Mouse (Mus musculus) embryo, embryonic 11 days (tissue): ENCODE results near the gene Jazf1.
A peak's percentile ranks its signal among the peaks of the same experiment; 100 is the strongest.

Experiments
- DNase-seq: peaks from one replicate; pipeline ENCODE4 v3.0.0-alpha.2; 2015

Jazf1 gene

DNA sequence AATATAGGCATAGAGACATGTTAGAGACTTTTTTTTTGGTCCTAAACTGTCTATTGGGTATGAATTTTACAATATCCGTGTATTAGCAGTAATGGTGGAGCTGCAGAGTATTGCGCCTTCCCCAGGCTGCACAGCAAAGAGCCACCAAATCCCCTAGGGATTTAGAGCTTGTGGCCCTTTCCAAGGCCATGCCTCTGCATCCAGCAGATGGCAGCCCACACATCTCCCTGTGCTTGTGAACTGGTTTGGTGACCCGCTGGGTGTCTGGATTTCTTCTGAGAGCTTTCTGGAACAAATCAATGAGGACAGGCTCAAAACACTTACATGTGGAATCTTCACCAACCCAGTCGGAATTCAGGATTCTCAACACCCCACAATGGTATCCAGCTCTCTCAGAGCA, 225.4 kb downstream of the Jazf1 start:
- DNase-seq = peak; percentile 54

DNA sequence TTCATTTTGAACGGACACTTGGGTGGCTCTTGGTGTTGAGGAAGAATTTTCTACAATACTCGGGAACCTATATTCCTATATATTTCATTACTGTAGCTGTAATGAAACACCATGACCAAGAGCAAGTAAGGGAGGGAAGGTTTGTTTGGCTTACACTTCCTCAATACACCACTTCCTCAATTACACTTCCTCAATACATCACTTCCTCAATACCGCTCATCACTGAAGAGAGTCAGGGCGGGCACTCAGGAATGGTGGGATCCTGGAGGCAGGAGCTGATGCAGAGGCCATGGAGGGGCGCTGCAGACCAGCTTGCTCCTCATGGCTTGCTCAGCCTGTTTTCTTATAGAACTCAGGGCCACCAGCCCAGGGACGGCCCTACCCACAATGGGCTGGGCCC, 225.8 kb downstream of the Jazf1 start:
- DNase-seq = no peak

- DNase-seq = no peak
Observed at GRCm38 (mm10) chr6:52841611-52842010, 226.8 kb downstream of the Jazf1 start.

GRCm38 (mm10) chr6:52840589-52841044, 227.8 kb downstream of the Jazf1 start:
- peak; percentile 51 for DNase-seq

DNA sequence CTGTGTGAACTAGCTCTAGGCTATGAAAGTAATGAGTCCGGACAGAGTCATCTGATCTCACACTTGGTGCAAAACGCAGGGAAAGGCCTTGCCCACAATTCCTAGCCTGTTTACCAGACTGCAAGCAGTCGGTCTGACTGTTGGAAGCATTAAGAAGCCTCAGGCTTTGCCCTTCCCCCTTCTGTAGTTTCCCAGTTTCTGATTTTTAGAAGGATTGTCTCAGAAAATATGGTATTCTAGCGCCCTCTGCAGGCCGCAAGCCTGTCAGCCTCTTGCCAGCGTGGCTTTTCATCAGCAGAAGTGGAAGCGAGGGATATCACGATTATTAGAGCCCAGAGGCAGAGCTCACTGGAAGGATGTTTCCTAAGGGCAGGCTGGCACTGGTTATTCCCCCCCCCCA, 229.7 kb downstream of the Jazf1 start:
- peak; percentile 93 for DNase-seq

GRCm38 (mm10) chr6:52837792-52838191, 230.6 kb downstream of the Jazf1 start:
- DNase-seq = no peak

DNA sequence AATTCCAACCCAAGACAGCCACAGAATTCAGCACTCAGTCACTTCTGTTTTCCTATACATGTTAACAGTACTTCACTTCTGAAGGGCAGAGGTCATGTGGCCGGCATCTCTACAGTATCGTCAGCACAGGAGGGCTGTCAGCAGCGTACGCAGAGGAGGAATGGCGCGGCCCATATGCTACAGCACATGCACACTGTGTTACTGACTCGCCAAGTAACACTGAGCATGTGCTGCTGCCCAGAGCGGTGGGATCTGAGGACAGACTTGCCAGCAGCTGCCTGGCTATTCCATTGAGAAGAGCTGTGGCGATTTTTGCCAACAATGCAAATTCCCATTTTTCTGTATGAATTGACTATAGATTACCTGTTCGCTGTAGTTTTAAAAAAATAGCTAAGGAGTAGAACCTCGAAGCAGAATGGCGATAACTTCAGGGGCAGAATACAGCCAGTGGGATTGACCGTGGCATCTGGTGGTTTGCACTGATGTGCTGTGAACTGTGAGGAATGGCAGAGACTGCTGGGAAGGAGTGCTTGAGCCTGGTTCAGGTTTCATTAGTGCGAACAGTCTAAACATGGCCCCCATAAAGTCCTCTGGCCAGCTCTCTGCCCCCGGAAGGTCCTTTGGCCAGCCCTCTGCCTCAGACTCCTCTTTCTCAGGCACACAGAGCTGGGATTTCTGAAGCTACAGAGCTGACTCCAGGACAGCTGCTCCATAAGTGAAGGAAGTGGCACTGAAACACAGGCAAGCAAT, 232.1 kb downstream of the Jazf1 start:
- no peak for DNase-seq

- no peak for DNase-seq
Observed at GRCm38 (mm10) chr6:52827752-52828277, 240.6 kb downstream of the Jazf1 start.

DNA sequence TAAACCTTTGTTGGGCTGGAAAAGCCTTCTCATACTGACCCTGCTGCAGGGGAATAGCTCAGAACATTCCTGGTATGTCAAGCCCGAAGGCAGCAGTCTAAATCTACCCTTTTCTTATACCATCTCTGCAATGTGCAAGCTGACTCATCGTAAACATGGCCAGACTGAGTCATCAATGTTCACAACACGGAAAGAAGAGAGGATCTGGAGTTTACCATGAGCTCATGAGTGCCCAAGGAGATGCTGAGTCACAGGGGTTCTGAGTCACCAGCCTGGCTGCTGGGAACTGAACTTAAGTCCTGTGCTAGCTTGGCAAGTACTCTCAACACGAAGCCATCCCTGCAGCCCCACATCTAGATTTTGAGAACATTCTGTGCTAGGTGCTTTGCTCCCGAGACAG, 242.9 kb downstream of the Jazf1 start:
- DNase-seq = no peak

GRCm38 (mm10) chr6:52824977-52825482, 243.4 kb downstream of the Jazf1 start:
- DNase-seq = no peak

GRCm38 (mm10) chr6:52823064-52823463, 245.4 kb downstream of the Jazf1 start:
- DNase-seq = peak; percentile 30

GRCm38 (mm10) chr6:52822625-52823024, 245.8 kb downstream of the Jazf1 start:
- DNase-seq = no peak

DNA sequence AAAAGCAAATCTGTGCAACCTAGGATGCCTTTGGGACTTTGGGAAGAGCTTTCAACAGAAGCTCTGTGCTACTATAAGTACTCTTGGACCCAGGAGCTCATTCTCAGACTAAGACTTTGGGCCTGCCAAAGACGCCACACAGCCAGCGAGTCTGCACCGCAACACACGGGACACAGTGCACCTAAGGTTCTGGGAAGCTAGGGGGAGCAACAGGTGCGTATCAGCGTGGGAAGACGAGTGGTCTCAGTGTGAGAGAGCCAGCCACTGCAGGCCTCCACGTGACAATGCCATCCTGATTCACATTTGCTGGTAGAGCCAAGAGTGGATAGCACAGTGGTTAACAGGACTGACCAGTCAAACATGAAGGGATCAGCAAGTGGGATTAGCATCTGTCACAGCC, 249.1 kb downstream of the Jazf1 start:
- DNase-seq = no peak

GRCm38 (mm10) chr6:52818041-52818440, 250.4 kb downstream of the Jazf1 start:
- DNase-seq = no peak

DNA sequence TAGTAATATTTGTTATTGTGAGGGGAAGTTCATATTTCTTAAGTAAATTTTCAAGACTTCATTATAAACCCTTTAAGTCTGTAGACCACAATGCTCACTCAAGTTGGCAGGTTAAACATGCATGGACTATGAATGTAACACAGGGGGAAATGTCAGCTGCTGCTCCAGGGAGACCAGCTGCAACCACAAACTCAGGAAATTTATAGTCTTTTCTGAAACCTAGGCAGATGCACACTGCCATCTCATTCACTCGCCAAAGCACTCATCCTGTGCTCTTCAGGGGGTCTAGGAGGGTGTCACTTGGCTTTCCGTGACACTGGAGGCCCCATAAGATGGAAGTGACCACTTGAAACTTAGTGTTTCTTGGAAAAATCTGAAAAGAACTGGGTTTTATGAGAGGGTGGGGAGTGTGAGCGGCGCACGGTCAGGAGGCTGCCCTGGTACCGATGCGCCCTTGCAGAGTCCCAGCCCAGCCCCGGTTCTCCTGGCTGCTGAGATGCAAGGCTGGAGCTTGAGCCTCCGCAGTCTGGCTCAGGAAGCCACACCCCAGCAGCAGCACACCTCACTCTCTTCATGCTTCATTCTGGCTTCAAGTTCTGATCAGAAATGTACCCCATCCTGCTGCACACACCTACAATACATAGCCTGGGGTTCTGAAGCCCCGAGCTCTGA, 251.1 kb downstream of the Jazf1 start:
- DNase-seq = no peak

DNA sequence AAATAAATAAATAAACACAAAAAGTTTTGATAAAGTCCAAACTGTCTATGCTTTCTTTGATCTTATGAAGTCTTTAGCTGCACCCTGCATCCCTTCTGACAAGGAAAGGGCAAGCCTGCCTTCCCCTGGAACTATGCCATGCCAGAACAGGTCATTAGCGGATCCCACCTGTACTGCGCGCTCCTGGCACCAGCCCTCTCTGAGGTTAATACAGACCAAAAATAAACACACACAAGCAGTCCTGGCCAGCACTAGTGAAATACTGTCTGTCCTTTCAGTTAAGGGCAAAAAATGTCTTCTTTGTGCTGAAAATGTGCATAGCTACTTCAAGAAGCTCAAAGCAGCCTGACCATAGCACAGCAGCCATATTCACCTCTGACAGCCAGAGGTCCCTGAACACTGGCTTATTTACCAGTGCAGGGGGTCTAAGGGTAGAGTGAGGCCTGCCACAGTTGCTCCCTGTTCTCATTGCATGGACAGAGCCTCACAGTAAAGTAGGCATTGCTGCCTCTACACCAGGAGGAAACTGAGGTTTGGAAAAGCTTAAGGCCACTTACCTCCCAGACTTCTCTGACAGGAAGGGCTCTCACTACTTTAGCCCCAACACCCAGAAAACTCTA, 263.1 kb downstream of the Jazf1 start:
- DNase-seq = no peak

DNA sequence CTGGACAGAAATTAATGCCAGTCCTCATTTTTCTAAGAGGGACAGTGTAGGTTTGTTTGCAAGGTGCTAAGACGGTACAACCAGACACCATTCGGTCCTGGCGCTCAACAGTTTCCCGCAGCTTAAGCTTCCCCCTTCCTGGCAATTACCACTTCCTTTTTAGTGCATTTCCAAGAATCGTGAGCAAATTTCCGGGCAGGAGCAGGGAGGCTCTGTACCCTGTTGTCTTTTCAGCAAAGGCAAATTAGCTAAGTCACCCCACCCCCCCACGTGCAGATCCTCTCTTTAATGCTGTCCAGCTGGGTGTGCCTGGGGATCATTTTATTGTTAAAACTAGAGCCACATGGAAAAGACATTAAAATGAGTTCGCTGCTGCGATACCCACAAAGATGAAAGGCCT, 266.2 kb downstream of the Jazf1 start:
- DNase-seq = peak; percentile 42

- peak; percentile 46 for DNase-seq
Observed at GRCm38 (mm10) chr6:52797252-52797800, 271.1 kb downstream of the Jazf1 start.

- DNase-seq = no peak
Observed at GRCm38 (mm10) chr6:52796691-52797090, 271.7 kb downstream of the Jazf1 start.

DNA sequence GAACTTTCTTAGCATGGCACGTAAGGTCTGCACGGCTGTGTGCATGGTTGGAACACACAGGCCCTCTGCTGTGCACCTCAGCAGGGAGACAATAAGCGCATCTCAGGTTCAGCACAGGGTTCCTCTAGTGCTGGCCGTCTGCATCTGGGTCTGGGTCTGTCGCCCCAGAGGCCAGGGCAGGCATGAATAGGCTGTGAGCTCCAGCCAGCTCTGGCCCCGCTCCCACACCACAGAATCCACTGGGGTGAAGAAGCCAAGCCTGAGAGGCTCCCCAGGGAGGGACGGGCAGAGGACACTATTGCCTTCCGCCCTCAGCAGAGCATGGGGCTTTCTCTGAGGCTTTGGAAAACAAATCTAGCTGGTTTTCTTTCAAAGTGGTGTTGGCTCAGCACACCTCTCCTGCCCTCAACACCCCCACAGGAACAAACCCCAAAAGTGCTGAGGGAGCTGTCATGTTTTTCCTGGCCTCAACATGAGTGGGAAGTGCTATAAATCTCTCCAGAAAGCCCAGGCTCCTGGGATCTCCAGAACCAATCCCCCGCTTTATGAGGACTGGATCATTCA, 272.3 kb downstream of the Jazf1 start:
- DNase-seq = no peak

DNA sequence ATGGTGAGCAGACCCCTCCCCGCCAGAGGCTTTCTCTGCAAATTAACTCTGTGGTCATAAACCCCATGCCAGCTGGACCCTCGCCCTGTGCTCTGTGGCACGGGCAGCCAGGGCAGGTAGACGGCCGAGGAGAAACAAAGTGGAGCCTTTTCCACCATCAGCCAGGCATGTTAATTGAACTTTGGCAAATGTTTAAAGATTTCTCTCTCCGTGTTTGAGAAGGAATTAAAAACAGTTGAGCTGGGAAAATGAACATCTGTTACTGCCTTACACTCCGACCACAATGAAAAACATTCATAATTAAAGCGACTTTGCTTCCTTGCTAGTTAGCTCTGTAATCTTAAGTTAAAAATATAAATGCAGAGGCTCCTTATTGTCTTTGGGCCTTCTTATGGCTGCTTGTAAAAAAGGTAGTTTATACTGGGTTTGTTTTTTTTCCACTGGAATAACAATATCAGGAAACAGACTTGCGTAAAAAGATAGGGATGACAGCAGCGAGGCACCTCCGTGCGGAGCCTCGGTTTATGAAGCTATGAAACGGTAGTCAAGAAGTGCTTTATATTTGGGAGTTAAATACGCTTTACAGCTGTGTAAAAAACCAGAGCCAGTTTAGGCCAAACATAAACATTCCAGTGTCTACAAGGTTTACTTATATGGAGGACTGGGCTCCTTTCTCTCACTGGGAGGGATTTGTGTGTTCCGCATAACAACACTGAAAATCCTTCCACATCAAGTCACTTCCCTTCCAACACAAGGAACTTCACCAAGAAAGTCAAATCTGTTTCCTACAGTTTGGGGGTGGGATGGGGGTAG, 273.2 kb downstream of the Jazf1 start:
- no peak for DNase-seq

DNA sequence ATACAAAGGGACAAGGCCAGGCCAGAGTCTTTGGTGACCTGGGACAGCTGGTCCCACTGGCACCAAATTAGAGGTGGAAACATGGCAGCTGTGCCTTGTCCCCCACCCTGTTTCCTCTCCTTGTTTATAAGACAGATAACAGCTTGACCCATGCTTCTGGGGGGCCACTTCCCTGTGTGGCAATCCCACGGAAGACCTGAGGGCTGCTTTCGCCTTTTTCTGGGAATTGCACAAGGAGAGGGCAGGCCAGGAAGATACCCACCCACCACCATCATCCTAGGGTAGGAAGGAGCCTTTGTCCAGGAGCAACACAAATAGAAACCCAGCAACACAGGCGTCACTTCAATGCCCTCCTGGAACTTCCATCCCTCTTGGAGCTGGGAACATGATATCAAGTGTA, 276.0 kb downstream of the Jazf1 start:
- DNase-seq = no peak
